Mouse (Mus musculus): ENCODE data around the gene Hnrnpf.

GRCm38 (mm10) chr6:117916205-117916736 lies 16.1 kb downstream of the Hnrnpf start:
- TF ChIP-seq CTCF (conservative IDR thresholded peaks at IDR 0.05; ENCODE audit: low read length): no peak
- no peak for TF ChIP-seq NANOG (IDR thresholded peaks at IDR 0.05; ENCODE audit: borderline replicate concordance, low read length)
- no peak for TF ChIP-seq POU5F1 (IDR thresholded peaks at IDR 0.05; ENCODE audit: borderline replicate concordance, low read length)
